Mouse (Mus musculus) hematopoietic stem cell, adult 5-6 weeks (primary cell): Measurements from ENCODE around the gene Fibp. TPM values are rescaled to one million over a fixed set of nuclear protein-coding genes. Genes with fewer than 3 reads are reported as not detected.

Source experiments
- ATAC-seq, 2 experiments: fragments of 125-278 bp in 1 of 2; replicated peaks in 1 of 2; 2 replicates each; pipeline ENCODE4 v1.8.0; 2016 to 2017; ENCODE audit warnings: inconsistent platforms in 2 of 2, mild to moderate bottlenecking in 2 of 2, moderate number of reproducible peaks in 2 of 2, low read depth in 1 of 2, moderate TSS enrichment in 1 of 2; ENCODE audit not compliant: low FRiP score in 2 of 2, poor library complexity in 2 of 2, severe bottlenecking in 2 of 2, insufficient read depth in 1 of 2, low TSS enrichment in 1 of 2
- total RNA-seq: library from RNA; stranded (forward); fragments of 172-1452, 232-1000 nt; gene quantifications from 2 replicates; pipeline ENCODE4 v1.2.3, GENCODE M21; 2017

Gene Fibp
- total RNA-seq, 1 experiment from 2014 or later: 159 TPM

GRCm38 (mm10) chr19:5456241-5456921, 4.0 kb upstream of the Fibp start:
- ATAC-seq: no peak

- peak; percentile 80 to 81 for ATAC-seq
Observed at GRCm38 (mm10) chr19:5456922-5457745, 3.3 kb upstream of the Fibp start.

- ATAC-seq: 0 out of 4 replicates have a peak, but pooled peaks of 1 of the 2 experiments have one; percentile 3
Observed at GRCm38 (mm10) chr19:5457746-5458442, 2.5 kb upstream of the Fibp start, which contains the start of gene Ccdc85b. Gene Ccdc85b, minus strand, starts transcription at chr19:5457894.

DNA sequence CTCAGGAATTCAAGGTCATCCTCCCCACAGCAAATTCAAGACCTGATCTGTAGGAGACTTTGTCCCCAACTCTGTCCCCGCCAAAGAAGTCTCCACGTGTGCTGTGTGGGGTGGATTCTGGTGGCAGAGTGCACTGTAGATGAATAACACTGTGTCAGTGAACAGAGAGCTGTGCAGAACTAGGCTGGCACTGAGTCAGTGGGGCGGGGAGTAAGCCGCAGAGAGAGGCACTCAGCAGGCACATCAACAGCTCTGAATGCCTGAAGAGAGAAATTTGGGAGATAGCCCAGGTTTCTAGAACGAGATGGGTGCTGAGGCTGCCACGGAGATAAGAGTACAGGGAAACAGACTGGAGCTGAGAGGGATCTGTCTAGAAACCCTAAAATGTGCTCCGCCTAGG, 1.4 kb upstream of the Fibp start:
- ATAC-seq: no peak

- ATAC-seq: no peak
Observed at GRCm38 (mm10) chr19:5459896-5460295, 519 bp upstream of the Fibp start.

- no peak for ATAC-seq
Observed at GRCm38 (mm10) chr19:5461411-5461810, 996 bp downstream of the Fibp start.

DNA sequence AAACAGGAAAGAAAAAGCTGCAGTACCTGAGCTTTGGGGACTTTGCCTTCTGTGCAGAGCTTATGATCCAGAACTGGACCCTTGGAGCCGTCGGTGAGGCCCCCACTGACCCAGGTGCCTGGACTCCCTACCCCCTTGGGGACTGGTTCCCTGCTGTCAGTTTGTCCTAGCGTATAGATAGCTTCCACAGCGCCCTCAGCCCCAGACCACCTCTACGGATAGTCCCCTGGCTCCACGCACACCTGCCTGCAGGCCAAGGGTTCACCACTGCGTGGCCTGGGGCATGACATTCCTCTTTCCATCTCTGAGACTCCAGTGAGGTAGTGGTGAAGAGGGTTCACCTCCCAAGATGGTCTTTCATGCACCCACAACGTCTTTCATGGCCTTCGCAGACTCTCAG, 2.8 kb downstream of the Fibp start:
- no peak for ATAC-seq

DNA sequence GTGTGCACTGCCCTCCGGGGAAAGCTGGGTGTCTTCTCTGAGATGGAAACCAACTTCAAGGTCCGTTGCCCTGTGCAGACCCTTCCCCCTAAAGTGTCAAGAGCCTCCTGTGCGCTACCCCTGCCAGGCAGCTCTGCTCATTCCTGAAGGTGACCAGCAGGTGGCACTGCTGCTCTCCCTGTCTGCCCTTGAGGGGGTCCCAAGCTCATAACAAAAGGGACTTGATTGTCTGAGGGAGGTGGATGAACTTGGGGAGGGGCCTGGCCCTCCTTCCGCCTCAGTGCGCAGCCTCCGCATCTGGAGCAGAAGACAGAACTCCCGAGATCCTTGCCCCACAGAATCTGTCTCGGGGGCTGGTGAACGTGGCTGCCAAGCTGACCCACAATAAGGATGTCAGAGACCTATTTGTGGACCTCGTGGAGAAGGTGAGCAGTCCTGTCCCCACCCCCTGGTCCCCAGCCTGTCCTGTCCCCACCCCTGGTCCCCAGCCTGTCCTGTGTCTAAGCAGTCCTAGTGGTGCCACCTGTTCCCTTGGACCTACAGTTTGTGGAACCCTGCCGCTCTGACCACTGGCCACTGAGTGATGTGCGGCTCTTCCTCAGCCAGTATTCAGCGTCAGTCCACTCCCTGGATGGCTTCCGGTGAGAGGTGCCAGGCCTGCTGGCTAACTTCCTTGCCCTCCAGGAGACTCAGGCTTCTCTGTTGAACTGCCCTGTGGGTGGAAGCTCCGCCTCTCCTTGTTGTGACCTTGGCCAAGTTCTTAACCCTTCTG, 3.6 kb downstream of the Fibp start:
- ATAC-seq: peak; percentile 9 to 29; a peak in 1 of 4 replicates

GRCm38 (mm10) chr19:5465037-5465436, 4.6 kb downstream of the Fibp start:
- ATAC-seq: no peak

DNA sequence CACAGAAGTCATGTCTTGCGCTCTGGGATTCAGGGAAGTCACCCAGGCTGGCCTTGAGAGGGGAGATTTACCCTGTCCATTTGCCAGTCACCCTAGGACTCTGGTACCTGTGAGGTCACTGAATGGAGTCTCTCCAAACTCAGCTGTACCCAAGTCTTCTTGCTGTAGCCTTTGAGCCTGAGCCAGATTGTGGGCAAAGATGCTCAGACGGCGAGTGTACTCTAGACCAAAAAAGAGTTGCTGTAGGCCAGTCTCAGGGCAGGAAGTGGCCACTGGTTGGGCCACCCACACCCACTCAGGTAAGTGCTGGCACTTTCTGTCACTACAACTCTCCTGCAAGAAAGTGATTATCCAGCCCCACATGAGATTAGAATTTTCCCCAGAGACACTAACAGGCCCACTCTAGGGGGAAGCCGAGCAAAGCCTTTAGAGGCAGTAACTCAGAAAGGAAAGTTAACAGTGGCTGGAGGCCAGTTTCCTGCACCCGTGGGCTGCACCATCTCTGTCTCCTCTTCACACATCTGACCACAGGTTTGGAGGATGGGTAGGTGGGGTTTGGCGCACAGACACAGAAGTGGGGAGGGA, 6.6 kb downstream of the Fibp start:
- no peak for ATAC-seq

DNA sequence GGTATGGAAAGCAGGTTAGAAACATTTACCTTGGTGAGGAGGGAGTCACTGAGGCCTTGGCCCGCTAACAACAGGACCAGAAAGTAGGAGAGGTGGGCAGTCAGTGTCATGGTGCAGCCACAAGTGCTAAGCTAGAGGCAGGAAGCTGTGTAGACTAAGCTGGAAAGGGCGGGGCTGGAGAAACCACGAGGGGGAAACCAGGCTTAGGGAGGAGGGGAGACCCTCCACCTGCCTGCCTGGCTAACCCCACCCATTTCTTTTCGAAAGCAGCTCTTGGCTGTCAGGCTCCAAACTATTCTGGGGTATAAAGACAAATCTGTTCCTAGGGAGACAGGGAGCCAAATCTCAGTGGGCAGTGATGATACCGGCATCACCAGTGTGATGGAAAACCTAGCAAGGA, 8.0 kb downstream of the Fibp start, which contains the start of gene Ctsw:
Gene Ctsw, minus strand, starts transcription at position 134 of the 400 bp plus-strand sequence.
- ATAC-seq: peak; percentile 68 to 72

DNA sequence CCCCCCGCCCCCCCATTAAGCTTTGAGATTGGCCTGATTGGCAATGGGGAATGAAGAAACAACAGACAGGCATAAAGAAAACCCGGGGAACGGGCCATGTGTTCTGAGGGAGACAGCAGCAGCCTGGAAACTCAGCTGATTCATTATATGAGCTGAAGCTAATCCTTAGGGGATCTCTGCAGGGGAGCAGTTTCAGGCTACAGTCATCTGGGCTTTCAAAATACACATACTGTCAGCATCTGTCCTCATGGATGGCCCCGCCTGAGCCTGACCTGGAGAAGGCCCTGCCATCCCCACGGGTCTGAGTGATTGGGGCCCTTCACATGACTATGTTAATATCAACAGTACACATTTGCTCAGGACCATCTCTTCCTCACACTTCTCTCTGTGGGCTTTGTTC, 11.4 kb downstream of the Fibp start:
- ATAC-seq: no peak

DNA sequence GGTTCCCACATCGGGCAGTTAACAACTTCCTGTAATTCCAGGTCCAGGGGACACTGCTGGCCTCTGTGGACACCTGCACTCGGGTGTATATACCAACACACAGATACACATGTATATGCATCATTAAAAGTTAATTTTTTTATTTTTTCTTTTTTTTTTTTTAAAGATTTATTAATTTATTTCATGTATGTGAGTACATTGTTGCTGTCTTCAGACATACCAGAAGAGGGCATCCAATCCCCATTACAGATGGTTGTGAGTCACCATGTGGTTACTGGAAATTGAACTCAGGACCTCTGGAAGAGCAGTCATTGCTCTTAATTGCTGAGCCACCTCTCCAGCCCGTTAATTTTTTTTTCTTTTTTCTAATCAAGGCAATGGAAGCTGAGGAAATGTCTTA, 12.4 kb downstream of the Fibp start:
- no peak for ATAC-seq

DNA sequence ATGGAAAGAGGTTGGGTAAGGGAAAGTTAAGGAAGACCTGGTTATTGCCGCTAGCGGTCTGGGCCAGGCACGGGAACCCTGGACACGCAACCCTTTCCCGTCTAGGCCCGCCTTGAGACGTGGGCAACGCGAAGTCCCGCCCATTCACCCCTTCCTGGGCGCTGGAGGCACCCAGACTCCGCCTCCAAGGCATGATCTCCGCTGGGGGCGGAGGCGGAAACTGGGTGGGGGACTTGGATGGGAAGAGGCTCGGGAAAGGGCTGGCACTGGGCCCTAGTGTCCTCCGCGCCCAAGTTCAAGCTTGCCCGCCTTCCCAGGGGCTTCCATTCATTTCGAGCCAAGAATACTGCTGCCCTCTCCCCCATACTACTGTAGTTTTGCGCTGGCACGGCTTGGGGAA, 13.3 kb downstream of the Fibp start, which contains the start of gene Efemp2:
Gene Efemp2, plus strand, starts transcription at position 235 of the 400 bp plus-strand sequence.
- peak in 1 of 2 experiments; percentile 33; a peak in 2 of 4 replicates for ATAC-seq

DNA sequence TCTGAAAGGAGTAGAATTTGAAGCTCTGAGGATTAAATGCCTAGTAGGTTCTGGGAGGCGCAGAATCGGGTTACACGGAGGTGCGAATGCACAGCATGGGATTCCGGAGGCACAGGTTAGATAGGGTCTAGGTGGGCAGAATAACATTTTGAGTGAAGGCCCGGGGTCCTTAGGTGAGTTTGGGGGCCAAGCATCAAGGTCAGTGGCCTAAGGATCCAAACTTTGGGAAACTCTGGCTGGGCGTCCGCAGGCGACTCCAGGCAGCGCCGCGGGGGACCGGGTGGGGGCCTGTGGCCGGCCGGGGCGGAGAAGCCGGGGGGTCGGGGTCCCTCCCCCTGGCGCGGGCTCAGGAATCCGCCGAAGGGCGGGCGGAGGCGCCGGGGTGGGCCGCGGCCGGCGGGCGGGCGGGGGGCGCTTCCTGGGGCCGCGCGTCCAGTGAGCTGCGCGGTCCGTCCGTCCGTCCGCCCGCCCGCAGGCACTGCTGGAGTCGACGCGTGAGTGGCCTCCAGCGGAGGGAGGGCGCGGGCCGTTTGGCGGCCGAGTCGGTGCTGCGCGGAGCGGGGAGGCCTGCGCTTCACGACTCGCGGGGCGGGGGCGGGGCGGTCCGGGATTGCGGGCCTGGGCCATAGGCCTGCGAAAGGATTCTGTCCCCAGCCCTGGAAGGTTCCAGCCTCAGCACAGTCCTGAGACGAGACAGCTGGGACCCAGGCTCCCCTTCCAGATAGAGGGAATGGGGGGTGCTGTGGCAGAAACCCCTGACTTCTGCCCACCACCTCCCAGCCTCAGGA, 14.1 kb downstream of the Fibp start:
- ATAC-seq: no peak

DNA sequence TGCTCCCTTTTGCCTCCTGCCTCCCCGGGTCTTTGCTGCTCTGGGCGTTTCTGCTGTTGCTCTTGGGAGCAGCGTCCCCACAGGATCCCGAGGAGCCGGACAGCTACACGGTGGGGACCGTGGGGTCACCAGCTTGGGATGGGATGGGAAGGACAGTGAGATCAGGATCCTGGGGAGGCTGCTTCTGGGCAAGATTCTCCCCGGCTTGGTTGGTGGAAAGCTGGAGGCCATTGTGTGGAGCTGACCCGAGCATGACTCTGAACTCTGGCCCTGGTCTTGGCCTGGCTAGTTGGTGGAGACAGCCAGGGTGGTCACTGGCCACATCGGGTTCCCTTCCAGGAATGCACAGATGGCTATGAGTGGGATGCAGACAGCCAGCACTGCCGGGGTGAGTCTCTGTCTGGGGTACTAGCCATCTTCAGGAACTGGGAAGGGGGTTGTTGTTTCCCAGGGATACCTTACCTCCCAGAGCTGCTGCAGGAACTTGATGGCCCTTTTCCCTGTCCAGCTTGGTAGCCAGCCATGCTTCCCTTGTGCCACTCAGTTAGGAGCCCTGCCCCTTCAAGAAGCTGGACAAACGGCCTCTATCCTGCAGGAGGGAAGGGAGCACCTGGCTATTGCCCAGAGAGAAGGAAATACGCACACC, 14.8 kb downstream of the Fibp start:
- ATAC-seq: no peak
